In genomic region chr17:29078519-29079383, GRCm38 (mm10) we compare ENCODE assay signal across 8 mouse cellular contexts. TPM values are rescaled to one million over a fixed set of nuclear protein-coding genes. Genes with fewer than 3 reads are reported as not detected.
DNase-seq lines count a peak whose midpoint lies in the region; ATAC-seq and TF ChIP-seq lines count a peak whose summit lies in the region.

No protein-coding gene starts in this region.

- no peak for TF ChIP-seq EP300 in lung, postnatal 0 days (IDR thresholded peaks at IDR 0.05)

- H3K27me3 ChIP-seq in kidney, adult 2 months (replicated peaks; ENCODE audit: control insufficient read depth, insufficient read depth, low read length), result no peaks in the 10 kb centered on the region
- H3K27me3 ChIP-seq in lung, postnatal 0 days (replicated peaks; ENCODE audit: insufficient read depth, low read length), result no peaks in the 10 kb centered on the region

- TF ChIP-seq POLR2A in kidney, adult 2 months (IDR thresholded peaks at IDR 0.05; ENCODE audit: low read depth, low read length), result no peak

- ATAC-seq in lung, postnatal 0 days, result peak; percentile 76
- ATAC-seq in erythroid progenitor cell, adult 5-6 weeks (replicated peaks; ENCODE audit: low FRiP score, poor library complexity, severe bottlenecking), result no peak

- WGBS in kidney, adult 2 months, result 32% methylated on average over 25 of the region's 25 CpGs
- 7% methylated on average over 24 of the region's 25 CpGs for WGBS in lung, postnatal 0 days

- 0 out of 2 replicates have a peak overlapping the region, but pooled peaks have one; percentile 26 for H3K9ac ChIP-seq in lung, postnatal 0 days (replicated peaks; ENCODE audit: low read depth)

- peak overlapping the region; percentile 56 for H3K4me2 ChIP-seq in lung, postnatal 0 days (replicated peaks; ENCODE audit: low read depth, low read length)

- H3K4me1 ChIP-seq in kidney, adult 2 months (ENCODE audit: control insufficient read depth, insufficient read depth, low read length), result peaks cover 4% of the 10 kb centered on the region; the same call in 1 of the 2 replicates
- 0 out of 2 replicates have a peak, but pooled peaks cover 5% of the 10 kb centered on the region for H3K4me1 ChIP-seq in lung, postnatal 0 days (ENCODE audit: insufficient read depth, low read depth, low read length)

- H3K27ac ChIP-seq in kidney, adult 2 months (ENCODE audit: insufficient read depth, low read depth, low read length), result no peak overlapping the region
- peak overlapping the region; percentile 40; the same call in 1 of the 2 replicates for H3K27ac ChIP-seq in lung, postnatal 0 days (ENCODE audit: low read length)

- peak; percentile 92 for DNase-seq in 3134 (ENCODE audit: extremely low read depth, insufficient read length, low spot score)
- DNase-seq in CD4-positive helper T cell, adult 2 months (ENCODE audit: low read depth, low spot score), result peak; percentile 34
- DNase-seq in embryo, embryonic 10 days (ENCODE audit: low spot score), result peak; percentile 41
- peak; percentile 88 to 92 for DNase-seq in heart, adult 18-20 months
- DNase-seq in kidney, adult 2 months, result peak; percentile 33
- peak; percentile 76 for DNase-seq in lung, postnatal 0 days (ENCODE audit: low spot score)
- DNase-seq in retina, postnatal 7 days (ENCODE audit: low read depth, low spot score), result peak; percentile 23

- TF ChIP-seq CTCF in kidney, adult 2 months (conservative IDR thresholded peaks at IDR 0.05; ENCODE audit: insufficient read depth, insufficient read length, low read depth, low read length), result no peak
- TF ChIP-seq CTCF in lung, postnatal 0 days (IDR thresholded peaks at IDR 0.05), result no peak

- no peaks in the 10 kb centered on the region for H3K9me3 ChIP-seq in lung, postnatal 0 days (ENCODE audit: low read length)

- H3K36me3 ChIP-seq in kidney, adult 2 months (ENCODE audit: control insufficient read depth, insufficient read depth, low read length), result no peaks in the 10 kb centered on the region
- H3K36me3 ChIP-seq in lung, postnatal 0 days (ENCODE audit: insufficient read depth, low read length), result no peaks in the 10 kb centered on the region

- H3K4me3 ChIP-seq in kidney, adult 2 months (ENCODE audit: insufficient read depth, low read depth, low read length), result peak overlapping the region; percentile 41; the same call in 1 of the 2 replicates
- peak overlapping the region; percentile 36 for H3K4me3 ChIP-seq in lung, postnatal 0 days (ENCODE audit: low read depth, low read length)

RNA-seq across cellular contexts. Expression of gene Cdkn1a, which starts 12.0 kb away (rescaled TPM):
- 100 to 1,000 TPM; 101 to 149 TPM for total RNA-seq in heart, adult 18-20 months (2021)
- 11.6 and 13.7 TPM in 2 replicates for polyA plus RNA-seq in kidney, adult 2 months (2012; rRNA removed)
- 106 and 177 TPM in 2 replicates for polyA plus RNA-seq in lung, postnatal 0 days (2015; fragmentation: Nextera tagmentation; extraction: Ambion mirVana)
- total RNA-seq in erythroid progenitor cell, adult 5-6 weeks (2015; ENCODE audit: low replicate concordance), result 0.84 and 2.5 TPM in 2 replicates
- 2.3 TPM in 1 of 2 replicates, not detected in the other for total RNA-seq in erythroid progenitor cell, adult 5-6 weeks (2017; ENCODE audit: low replicate concordance)

RNA-seq across cellular contexts. Expression of gene Rab44, which starts 35.2 kb away (rescaled TPM):
- total RNA-seq in heart, adult 18-20 months (2021), result under 1 TPM in 1 of 2 experiments, not detected in 1; 0.69 TPM
- 0.16 and 0.34 TPM in 2 replicates for polyA plus RNA-seq in kidney, adult 2 months (2012; rRNA removed)
- 1.0 and 1.2 TPM in 2 replicates for polyA plus RNA-seq in lung, postnatal 0 days (2015; fragmentation: Nextera tagmentation; extraction: Ambion mirVana)
- total RNA-seq in erythroid progenitor cell, adult 5-6 weeks (2015; ENCODE audit: low replicate concordance), result 15.9 and 22.7 TPM in 2 replicates
- total RNA-seq in erythroid progenitor cell, adult 5-6 weeks (2017; ENCODE audit: low replicate concordance), result 22.2 and 28.0 TPM in 2 replicates

RNA-seq across cellular contexts. Expression of gene Srsf3, which starts 46.3 kb away (rescaled TPM):
- 10 to 100 TPM; 74.9 to 89.9 TPM for total RNA-seq in heart, adult 18-20 months (2021)
- 71.0 and 85.2 TPM in 2 replicates for polyA plus RNA-seq in kidney, adult 2 months (2012; rRNA removed)
- polyA plus RNA-seq in lung, postnatal 0 days (2015; fragmentation: Nextera tagmentation; extraction: Ambion mirVana), result 229 and 238 TPM in 2 replicates
- total RNA-seq in erythroid progenitor cell, adult 5-6 weeks (2015; ENCODE audit: low replicate concordance), result 336 and 352 TPM in 2 replicates
- 441 and 499 TPM in 2 replicates for total RNA-seq in erythroid progenitor cell, adult 5-6 weeks (2017; ENCODE audit: low replicate concordance)

Comparison
In these comparisons a context has a peak if more than half of its experiments do, and no peak if none do; other contexts are left out.
1. DNase-seq: peak in every context shown above with its lines; median percentile 92 in 3134; 90 in heart, adult 18-20 months; 76 in lung, postnatal 0 days; 41 in embryo, embryonic 10 days; 34 in CD4-positive helper T cell, adult 2 months; 33 in kidney, adult 2 months; 23 in retina, postnatal 7 days.
2. RNA of gene Cdkn1a, which starts 12.0 kb away (total RNA-seq): 101 to 149 TPM in heart, adult 18-20 months; 0.84 to 2.5 TPM in erythroid progenitor cell, adult 5-6 weeks; every median in the first group is over 10 times any median in the second.
3. RNA of gene Rab44, which starts 35.2 kb away (total RNA-seq): 15.9 to 28.0 TPM in erythroid progenitor cell, adult 5-6 weeks; 0.69 TPM in heart, adult 18-20 months; every median in the first group is over 4 times any median in the second.